Mouse (Mus musculus) spleen, adult 2 months (tissue): ENCODE measurements at regions not wholly inside any gene's neighbourhood (a gene's known extent, or its start where the extent isn't known, plus 50 kb on each side); places are given as distances from the start of the nearest gene placed in this dataset.

Source experiments
- CTCF ChIP-seq: fragments of 200-500 bp; IDR thresholded peaks from 2 replicates; pipeline ENCODE4 v1.5.1; 2011; ENCODE audit warnings: mild to moderate bottlenecking, inconsistent platforms; ENCODE audit not compliant: insufficient read depth, insufficient read length, insufficient replicate concordance; ENCODE audit errors: extremely low read depth
- POLR2A ChIP-seq: fragments of 200-500 bp; IDR thresholded peaks from 2 replicates; pipeline ENCODE4 v1.6.1; 2011; ENCODE audit warnings: low read depth, low read length, inconsistent platforms

DNA sequence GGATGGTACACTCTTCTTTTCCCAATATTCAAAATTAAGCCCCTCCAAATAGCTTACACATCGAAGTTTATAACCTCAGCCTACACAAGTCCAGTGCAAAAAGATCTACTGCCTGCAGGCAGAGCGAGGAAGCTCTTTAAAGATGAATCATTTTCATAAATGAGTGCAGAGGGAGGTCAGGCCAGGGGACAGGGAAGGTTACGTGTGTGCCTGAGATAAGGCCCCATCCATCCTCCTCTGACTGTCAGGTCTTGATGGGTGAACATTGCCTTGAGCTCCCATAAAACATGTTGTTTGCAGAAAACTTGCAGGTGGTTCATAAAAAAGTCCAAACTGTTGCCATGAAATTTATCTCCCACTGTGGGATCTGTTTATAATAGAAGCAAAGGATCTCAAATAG, 493.0 kb upstream of the 4930412O13Rik start:
- TF ChIP-seq POLR2A, result no peak
- TF ChIP-seq CTCF, result no peak
